Mouse (Mus musculus): Measurements from ENCODE around the gene Gabrp. TPM values are rescaled to one million over a fixed set of nuclear protein-coding genes. Genes with fewer than 3 reads are reported as not detected.

Gene Gabrp
- 0.01 and 0.39 TPM in 2 replicates for polyA plus RNA-seq (2012; rRNA removed)

GRCm38 (mm10) chr11:33578859-33579258 is at the start of gene Gabrp:
Gene Gabrp (minus strand): TSS chr11:33578959.

DNA sequence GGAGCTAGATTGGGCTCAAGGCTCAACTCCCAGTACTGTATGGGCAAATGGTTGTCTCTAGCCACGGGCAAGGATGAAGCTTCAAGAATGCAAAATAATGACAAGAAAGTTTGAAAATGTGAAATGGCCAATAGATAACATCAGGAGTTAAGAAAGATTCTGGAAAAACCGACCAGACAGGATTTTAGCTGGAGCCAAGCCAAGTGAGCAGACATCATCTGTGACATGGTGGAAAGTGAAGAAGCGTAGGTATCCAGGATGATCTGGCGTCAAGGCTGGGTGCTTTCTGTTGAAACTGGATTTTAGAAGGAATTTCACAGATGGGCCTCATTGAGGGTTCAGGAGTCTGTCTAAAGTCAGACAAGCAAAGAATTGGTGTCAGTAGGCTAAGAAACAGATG is 20.2 kb upstream of the Gabrp start, which contains the start of gene D130052B06Rik:
TSS of gene D130052B06Rik (plus strand) at position 317 of the 400 bp plus-strand sequence.

DNA sequence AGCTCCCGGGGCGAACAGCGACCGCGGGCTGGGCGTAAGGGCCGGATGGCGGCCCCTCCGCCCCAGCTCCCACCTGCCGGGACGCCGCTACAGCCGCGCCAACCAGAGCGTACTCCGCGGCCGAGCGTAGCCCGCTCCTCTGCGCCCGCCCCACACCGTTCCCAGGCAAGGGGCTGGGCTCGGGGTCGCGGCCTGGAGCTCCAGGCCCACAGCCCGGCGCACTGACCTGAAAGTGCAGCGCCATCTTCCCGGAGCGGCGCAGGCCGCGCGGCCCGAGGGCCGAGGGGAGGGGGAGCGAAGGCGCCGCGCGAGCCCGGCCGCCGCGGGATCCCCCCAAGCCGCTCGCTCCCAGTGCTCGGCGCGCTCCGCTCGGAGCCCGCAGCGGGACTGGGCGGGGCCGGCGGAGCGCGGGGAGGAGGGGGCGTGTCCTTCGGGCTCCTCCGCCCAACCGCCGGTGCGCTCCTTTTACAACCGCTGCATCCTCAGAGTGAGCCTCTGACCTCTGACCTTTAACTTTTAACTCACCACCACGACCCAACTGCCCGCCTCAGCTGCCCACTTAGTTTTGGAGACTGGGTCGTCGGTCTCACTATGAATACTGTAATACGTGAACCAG is 65.3 kb downstream of the Gabrp start, which contains the start of gene Ranbp17:
TSS of gene Ranbp17 (minus strand) at position 371 of the 616 bp plus-strand sequence.

Other genes with a start within 250 kb of the Gabrp start
- 5.8 and 6.5 TPM in 2 replicates for gene Ranbp17, start 65.2 kb downstream of the Gabrp start, polyA plus RNA-seq (2012; rRNA removed)
- gene D130052B06Rik, start 20.3 kb upstream of the Gabrp start, polyA plus RNA-seq (2012; rRNA removed), result not detected in 2 replicates

Measured in central nervous system, embryonic 18 days (tissue).